Mouse (Mus musculus): Measurements from ENCODE around the gene Tedc1. TPM values are rescaled to one million over a fixed set of nuclear protein-coding genes. Genes with fewer than 3 reads are reported as not detected.

Gene Tedc1
- total RNA-seq (2022), result under 1 TPM in 1 of 4 experiments, not detected in 3; 0.22 TPM

DNA sequence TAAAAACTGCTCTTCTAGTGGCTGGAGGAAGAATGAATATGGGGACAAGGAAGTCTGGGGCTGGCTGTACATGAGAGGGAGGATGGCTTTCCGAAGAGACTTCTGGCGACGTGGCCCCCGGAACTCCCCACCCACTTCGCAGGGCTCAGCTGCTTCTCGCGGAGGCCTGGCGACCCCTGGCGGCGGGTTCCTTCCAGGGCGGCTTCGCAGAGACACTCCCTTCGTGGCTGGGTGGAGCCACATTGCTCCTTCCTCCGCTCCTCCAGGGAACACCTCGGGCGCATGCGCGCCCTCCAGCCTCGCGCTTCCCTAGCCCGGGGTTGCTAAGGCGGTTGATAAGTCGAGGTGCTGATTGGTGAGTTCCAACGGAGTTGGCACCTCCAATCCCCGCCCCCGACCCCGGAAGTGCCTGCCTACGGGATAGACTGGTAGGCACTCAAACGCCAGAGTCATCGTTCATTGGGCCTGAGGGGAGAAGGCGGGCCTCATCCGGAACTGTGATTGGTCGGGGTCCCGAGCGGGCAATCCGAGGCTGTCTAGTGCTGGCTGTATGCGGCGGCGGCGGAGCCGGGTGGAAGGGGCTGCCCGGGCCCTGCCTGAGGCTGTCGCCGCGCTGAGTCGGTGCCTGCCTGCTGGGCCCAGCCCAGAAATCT, at the start of gene Tedc1:
TSS of gene Tedc1 (plus strand) at position 535 of the 653 bp plus-strand sequence.
- DNase-seq (ENCODE audit: low spot score in 2 of 2), result peak; percentile 99

DNA sequence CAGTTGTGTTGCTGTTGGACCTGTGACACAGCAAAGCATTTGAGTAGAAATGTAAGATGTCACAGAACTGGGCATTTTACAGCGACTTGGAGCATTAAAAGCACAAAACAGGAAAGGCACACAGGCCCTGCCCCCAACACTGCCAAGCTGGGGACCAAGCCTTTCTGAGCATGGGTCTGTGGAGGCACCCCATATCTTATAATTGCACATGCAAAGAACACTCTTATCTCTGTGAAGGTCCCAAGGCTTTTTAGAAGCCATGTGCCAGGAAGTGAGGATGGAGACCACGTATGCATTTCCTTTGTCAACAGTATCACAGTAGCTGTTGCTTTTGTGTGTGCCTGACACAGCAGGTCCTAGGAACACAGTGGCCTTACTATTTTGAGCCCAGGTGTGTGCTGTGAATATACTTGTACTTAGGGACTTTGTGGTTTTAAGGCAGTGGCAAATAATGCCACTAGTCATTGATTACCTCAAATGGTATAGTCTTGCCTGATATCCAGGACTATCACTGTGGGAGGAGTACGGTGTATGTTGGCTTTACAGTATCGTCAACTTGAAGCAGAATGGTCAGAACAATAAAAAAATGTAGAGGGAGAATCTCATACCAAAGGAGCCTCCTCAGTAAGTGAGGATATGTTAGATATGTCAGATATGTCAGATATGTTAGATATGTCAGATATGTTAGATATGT, 48.6 kb upstream of the Tedc1 start:
- DNase-seq (ENCODE audit: low spot score in 2 of 2), result no peak

- no peak for DNase-seq (ENCODE audit: low spot score in 2 of 2)
Observed at GRCm38 (mm10) chr12:113108528-113109283, 47.5 kb upstream of the Tedc1 start.

- no peak for DNase-seq (ENCODE audit: low spot score in 2 of 2)
Observed at GRCm38 (mm10) chr12:113109801-113110200, 46.4 kb upstream of the Tedc1 start.

GRCm38 (mm10) chr12:113114141-113114540, 42.1 kb upstream of the Tedc1 start:
- no peak for DNase-seq (ENCODE audit: low spot score in 2 of 2)

GRCm38 (mm10) chr12:113114856-113115538, 41.2 kb upstream of the Tedc1 start:
- no peak for DNase-seq (ENCODE audit: low spot score in 2 of 2)

GRCm38 (mm10) chr12:113119516-113120410, 36.5 kb upstream of the Tedc1 start:
- peak; percentile 56 to 67 for DNase-seq (ENCODE audit: low spot score in 2 of 2)

GRCm38 (mm10) chr12:113124726-113125125, 31.5 kb upstream of the Tedc1 start:
- peak; percentile 53 to 69 for DNase-seq (ENCODE audit: low spot score in 2 of 2)

GRCm38 (mm10) chr12:113130732-113131131, 25.5 kb upstream of the Tedc1 start:
- DNase-seq (ENCODE audit: low spot score in 2 of 2), result no peak

GRCm38 (mm10) chr12:113131601-113132000, 24.6 kb upstream of the Tedc1 start:
- DNase-seq (ENCODE audit: low spot score in 2 of 2), result no peak

- DNase-seq (ENCODE audit: low spot score in 2 of 2), result peak in 1 of 2 experiments; percentile 70
Observed at GRCm38 (mm10) chr12:113132567-113132966, 23.7 kb upstream of the Tedc1 start.

- no peak for DNase-seq (ENCODE audit: low spot score in 2 of 2)
Observed at GRCm38 (mm10) chr12:113133260-113133659, 23.0 kb upstream of the Tedc1 start.

DNA sequence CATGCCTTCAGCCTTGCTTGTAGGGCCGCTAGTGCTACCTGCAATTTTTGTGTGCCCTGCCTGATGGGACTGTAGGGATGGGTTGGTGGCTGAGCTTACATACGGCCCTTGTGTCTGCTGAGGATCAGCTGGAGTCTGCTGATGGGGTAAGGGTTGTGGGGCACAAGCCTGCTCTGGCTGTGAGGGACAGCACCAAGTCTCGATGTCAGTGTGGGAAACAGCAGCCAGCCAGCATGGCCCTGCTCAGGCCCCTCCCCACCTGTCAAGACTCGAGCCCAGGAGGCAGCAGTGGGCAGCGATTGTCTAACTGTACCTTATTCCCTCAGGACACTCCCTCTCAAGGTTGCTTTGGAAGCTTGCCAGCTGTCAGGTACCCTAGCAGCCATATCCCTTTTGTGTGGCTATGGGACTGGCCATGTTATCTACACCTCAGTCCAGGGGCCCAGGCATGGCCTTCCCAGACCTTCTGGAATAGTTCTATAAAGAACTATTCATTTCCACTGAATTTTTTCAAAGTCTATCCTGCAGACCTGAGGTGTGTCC, 22.3 kb upstream of the Tedc1 start:
- no peak for DNase-seq (ENCODE audit: low spot score in 2 of 2)

GRCm38 (mm10) chr12:113134502-113134901, 21.7 kb upstream of the Tedc1 start:
- DNase-seq (ENCODE audit: low spot score in 2 of 2), result no peak

DNA sequence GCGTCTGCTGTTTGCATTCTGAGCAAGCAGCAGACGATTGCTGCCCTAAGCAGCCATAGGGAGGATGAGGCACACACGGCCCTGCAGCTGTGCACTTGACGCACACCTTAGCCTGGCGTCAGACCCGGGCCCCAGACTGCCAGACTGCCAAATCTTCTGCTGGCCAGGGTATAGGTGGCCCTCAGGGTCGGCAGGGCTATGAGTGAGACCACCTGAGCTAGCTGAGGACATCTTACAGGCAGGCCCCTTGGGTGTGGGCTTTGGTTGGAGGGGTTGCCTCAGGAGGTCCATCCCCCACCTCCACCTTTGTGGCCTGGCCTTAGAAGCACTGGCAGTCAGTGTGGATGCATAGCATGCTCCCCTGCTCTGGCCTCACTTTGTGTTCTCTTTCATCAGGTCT, 20.8 kb upstream of the Tedc1 start:
- no peak for DNase-seq (ENCODE audit: low spot score in 2 of 2)

- no peak for DNase-seq (ENCODE audit: low spot score in 2 of 2)
Observed at GRCm38 (mm10) chr12:113136492-113137020, 19.7 kb upstream of the Tedc1 start.

DNA sequence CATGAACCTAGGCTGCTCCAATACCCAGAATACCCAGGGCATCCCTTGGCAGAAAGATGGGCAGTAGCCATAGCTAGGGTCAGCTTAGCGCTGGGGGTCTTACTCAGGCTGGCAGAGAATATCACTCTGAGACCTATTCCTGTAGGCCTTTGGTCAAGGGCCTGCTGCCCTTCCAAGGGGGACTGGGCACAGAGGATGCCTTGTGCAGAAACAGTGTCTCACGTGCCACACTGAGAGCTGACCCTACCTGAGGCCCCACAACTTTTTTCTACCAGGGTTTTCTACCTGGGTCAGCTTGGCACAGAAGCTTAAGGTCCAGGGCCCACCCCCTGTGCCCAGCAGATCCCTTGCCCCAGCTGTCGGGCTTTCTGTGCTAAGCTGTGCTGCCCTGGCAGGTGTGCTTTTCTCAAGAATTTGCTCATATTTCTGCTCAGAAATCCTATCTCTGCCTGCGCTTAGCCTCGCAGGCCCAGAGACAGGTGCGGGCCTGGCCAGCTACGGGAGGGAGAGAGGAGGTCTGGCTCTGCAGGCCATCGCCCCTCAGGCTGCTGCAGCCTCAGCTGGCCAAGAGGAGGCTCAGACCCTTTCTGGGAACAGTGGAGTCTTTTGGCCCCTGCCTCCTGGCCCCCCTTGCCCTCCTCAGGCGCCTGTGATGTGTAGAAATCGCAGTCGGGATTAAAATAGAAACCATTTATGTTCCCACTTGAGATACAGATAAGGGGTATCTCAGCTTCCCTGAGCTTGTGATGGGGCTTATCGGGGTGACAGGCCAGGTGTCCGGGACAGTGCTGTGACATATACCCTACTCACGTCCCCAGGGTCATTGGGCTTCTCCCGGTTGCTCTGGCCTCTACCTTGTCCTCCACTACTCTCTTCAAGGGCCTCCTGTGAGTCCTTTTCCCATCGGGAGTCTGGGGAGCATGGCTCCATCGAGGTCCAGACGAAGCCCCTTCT, 18.7 kb upstream of the Tedc1 start:
- DNase-seq (ENCODE audit: low spot score in 2 of 2), result no peak

- DNase-seq (ENCODE audit: low spot score in 2 of 2), result no peak
Observed at GRCm38 (mm10) chr12:113138291-113138690, 17.9 kb upstream of the Tedc1 start.

Measured in gastrocnemius, adult 8-10 months (tissue).